Mouse (Mus musculus) left cerebral cortex, adult 18-20 months (tissue): ENCODE results near the gene Atp6v1b1. TPM values are rescaled to one million over a fixed set of nuclear protein-coding genes. Genes with fewer than 3 reads are reported as not detected.
"Not testable (repeated sequence)": the region's sequence is repeated elsewhere in the genome, so short reads cannot be mapped to it uniquely, and the experiment has no call there.

Experiments
- DNase-seq, 2 experiments: peaks; one replicate each; pipeline ENCODE4 v3.0.0; 2021 to 2022; ENCODE audit warnings: low spot score in 2 of 2, mixed read lengths in 1 of 2
- total RNA-seq, 2 experiments: library from RNA; stranded (reverse); gene quantifications; 2 replicates each; pipeline ENCODE4 v1.2.3; 2021

Gene Atp6v1b1
- total RNA-seq, 2 experiments from 2014 or later: 0.65 TPM; not detected in 1

GRCm38 (mm10) chr6:83774781-83775563, 32.2 kb downstream of the Atp6v1b1 start:
- no peak for DNase-seq

- peak; percentile 90 to 93 for DNase-seq
Measured at GRCm38 (mm10) chr6:83775638-83776293, 33.0 kb downstream of the Atp6v1b1 start, which contains the start of gene Tex261. Gene Tex261, minus strand, starts transcription at chr6:83775813.

GRCm38 (mm10) chr6:83778306-83778705, 35.5 kb downstream of the Atp6v1b1 start:
- DNase-seq: no peak

GRCm38 (mm10) chr6:83779026-83779425, 36.2 kb downstream of the Atp6v1b1 start:
- DNase-seq: no peak

DNA sequence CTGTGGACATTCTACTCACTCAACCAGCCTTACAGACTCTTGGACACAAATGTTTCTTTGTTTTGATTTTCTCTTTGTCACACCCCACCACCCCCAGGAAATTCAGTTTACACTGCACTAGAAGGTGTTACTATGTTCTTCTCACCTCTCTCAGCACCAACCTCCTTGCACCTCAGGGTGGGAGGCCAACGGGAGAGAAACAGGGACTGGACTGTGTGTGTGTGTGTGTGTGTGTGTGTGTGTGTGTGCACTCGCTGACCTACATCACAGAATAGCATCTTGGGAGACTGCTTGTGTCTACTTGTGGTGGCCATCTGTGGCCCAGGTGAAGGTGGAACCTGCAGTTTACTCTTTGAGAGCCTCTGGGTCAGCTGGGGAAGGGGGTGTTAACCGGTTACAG, 43.6 kb downstream of the Atp6v1b1 start:
- DNase-seq: no peak

- DNase-seq: no peak
Measured at GRCm38 (mm10) chr6:83788554-83788953, 45.8 kb downstream of the Atp6v1b1 start.

- DNase-seq: not testable (repeated sequence)
Measured at GRCm38 (mm10) chr6:83790533-83790932, 47.7 kb downstream of the Atp6v1b1 start.

GRCm38 (mm10) chr6:83791251-83791890, 48.6 kb downstream of the Atp6v1b1 start:
- no peak for DNase-seq

DNA sequence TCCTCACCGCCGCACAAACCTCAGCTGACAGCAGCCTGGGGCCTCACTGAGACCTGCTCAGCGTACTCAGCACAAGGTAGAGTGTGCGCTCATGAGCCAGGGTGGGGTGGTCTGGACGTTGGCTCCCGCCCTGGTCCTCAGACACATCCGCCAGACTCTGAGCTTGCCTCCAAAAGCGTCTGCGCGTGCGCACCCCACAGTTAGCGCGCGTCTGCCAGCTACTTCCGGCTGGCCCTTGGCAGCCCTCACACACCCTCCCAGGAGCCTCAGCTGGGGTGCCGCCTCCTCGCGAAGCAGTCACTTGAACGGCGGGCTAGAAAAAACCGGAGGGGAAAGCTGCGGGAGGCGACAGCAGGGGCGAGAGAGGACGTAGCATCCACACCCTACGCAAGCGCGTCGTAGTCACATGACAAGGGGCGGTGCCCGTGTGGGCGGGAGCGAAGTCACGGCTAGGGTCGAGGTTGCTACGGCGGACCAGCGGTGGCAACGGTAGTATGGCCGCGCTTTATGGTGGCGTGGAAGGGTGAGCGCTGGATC, 52.0 kb downstream of the Atp6v1b1 start, which contains the start of gene Nagk:
Gene Nagk, plus strand, starts transcription at position 223 of the 537 bp plus-strand sequence.
- peak; percentile 89 to 92 for DNase-seq

DNA sequence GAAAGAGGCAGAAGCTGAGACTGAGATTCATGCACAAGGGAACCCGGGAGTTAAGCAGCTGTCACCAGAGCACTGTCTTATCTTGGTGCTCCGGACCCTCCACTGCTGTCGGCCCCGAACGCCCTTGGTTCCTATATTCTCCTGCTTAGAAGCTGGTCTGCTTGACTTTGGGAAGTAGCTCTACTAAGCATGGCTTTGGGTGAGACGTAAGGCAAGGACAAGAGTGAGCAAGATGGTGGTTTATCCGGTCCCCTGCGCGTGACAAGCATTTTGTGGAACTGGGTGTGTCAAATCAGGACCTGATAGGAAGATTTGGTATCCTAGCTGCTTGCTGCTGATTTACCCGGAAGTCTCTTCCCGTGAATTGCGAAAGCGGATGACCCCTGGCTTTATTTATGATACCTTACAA, 52.7 kb downstream of the Atp6v1b1 start:
- DNase-seq: peak in 1 of 2 experiments; percentile 28

- DNase-seq: no peak
Measured at GRCm38 (mm10) chr6:83796686-83797085, 53.9 kb downstream of the Atp6v1b1 start.

DNA sequence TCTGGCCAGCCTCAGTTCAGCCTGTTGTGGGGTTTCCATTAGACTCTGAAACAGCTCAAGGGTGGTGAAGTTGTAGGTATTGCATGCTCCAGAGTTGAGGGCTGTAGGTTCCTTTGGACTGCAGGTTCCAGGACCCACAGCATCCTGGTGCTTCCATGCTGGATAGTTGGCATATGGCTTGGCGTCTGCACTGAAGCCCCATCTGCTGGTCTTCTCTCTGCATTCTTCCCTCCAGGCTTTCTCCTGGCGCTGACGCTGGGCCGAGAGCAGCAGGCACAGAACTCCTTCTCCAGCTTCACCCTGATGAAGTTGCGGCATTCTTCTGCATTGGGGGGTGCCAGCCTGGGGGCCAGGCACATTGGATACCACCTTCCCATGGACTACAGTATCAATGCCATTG, 59.2 kb downstream of the Atp6v1b1 start:
- DNase-seq: no peak

DNA sequence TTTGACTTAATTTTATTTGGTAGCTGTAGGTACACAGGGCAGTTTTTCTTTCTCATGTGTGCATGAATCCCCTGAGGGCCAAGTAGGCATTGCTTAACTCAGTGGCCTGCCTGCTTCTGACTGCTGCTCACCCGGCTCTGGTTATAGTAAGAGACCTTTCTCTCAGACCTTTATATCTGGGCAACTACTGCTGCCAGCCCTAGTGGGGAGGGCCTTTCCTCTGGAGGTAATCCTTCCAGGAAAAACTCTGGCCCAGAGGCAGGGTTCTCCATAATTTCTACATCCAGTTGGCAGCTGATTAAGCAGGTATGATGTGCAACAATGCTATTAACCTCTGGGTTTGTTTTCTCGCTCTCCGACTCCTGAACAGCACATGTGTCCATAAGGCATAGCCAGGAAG, 60.1 kb downstream of the Atp6v1b1 start:
- DNase-seq: no peak

Other genes starting within 250 kb of the Atp6v1b1 start
- 10 to 100 TPM; 24.5 to 25.7 TPM for gene Dguok, start 236.0 kb upstream of the Atp6v1b1 start, total RNA-seq
- gene Actg2, start 206.7 kb upstream of the Atp6v1b1 start, total RNA-seq: under 1 TPM in 1 of 2 experiments, not detected in 1; 0.37 TPM
- 10 to 100 TPM; 30.8 to 33.2 TPM for gene Stambp, start 170.3 kb upstream of the Atp6v1b1 start, total RNA-seq
- not detected for gene Clec4f, start 86.8 kb upstream of the Atp6v1b1 start, total RNA-seq
- gene Cd207, start 65.1 kb upstream of the Atp6v1b1 start, total RNA-seq: not detected
- gene Vax2, start 31.7 kb upstream of the Atp6v1b1 start, total RNA-seq: not detected
- not detected for gene Ankrd53, start 19.7 kb downstream of the Atp6v1b1 start, total RNA-seq
- gene Tex261, start 32.8 kb downstream of the Atp6v1b1 start, total RNA-seq: 10 to 100 TPM; 45.9 TPM
- 10 to 100 TPM; 53.9 to 56.1 TPM for gene Nagk, start 52.0 kb downstream of the Atp6v1b1 start, total RNA-seq
- gene Paip2b, start 88.8 kb downstream of the Atp6v1b1 start, total RNA-seq: 10 to 100 TPM; 61.6 to 72.3 TPM
- gene Zfp638, start 124.1 kb downstream of the Atp6v1b1 start, total RNA-seq: 100 to 1,000 TPM; 133 to 137 TPM